Mouse (Mus musculus) megakaryocyte-erythroid progenitor cell, adult 5-6 weeks (primary cell): ENCODE measurements at regions not wholly inside any gene's neighbourhood (a gene's known extent, or its start where the extent isn't known, plus 50 kb on each side); places are given as distances from the start of the nearest gene placed in this dataset.

Source experiments
- ATAC-seq: replicated peaks from 2 replicates; pipeline ENCODE4 v1.8.0; 2016; ENCODE audit warnings: mild to moderate bottlenecking, inconsistent platforms; ENCODE audit not compliant: severe bottlenecking, poor library complexity, low FRiP score, low TSS enrichment

- peak; percentile 95 for ATAC-seq
Observed at GRCm38 (mm10) chr4:80002738-80003635, 830.9 kb upstream of the Tyrp1 start.

- ATAC-seq = peak; percentile 95
Observed at GRCm38 (mm10) chr4:80003636-80004365, 830.1 kb upstream of the Tyrp1 start.

GRCm38 (mm10) chr4:80004366-80004700, 829.6 kb upstream of the Tyrp1 start:
- ATAC-seq = no peak

GRCm38 (mm10) chr4:80004788-80005187, 829.1 kb upstream of the Tyrp1 start:
- peak; percentile 62 for ATAC-seq

GRCm38 (mm10) chr4:80027876-80028275, 806.0 kb upstream of the Tyrp1 start:
- no peak for ATAC-seq

- no peak for ATAC-seq
Observed at GRCm38 (mm10) chr4:80047956-80048355, 786.0 kb upstream of the Tyrp1 start.
